Mouse (Mus musculus) frontal cortex, adult 2 months (tissue): ENCODE measurements at regions not wholly inside any gene's neighbourhood (a gene's known extent, or its start where the extent isn't known, plus 50 kb on each side); places are given as distances from the start of the nearest gene placed in this dataset.
"Not testable (repeated sequence)": the region's sequence is repeated elsewhere in the genome, so short reads cannot be mapped to it uniquely, and the experiment has no call there.

Source experiments
- DNase-seq, 2 experiments: peaks; one replicate each; pipeline ENCODE4 v3.0.0; 2022; ENCODE audit warnings: low spot score in 1 of 2; ENCODE audit errors: extremely low spot score in 1 of 2

GRCm38 (mm10) chr4:10296220-10296619 is 578.1 kb upstream of the 2610301B20Rik start:
- DNase-seq, result no peak

GRCm38 (mm10) chr4:10311886-10312285 is 562.4 kb upstream of the 2610301B20Rik start:
- DNase-seq, result no peak

- no peak for DNase-seq
These were observed 559.2 kb upstream of the 2610301B20Rik start for GRCm38 (mm10) chr4:10315144-10315543.

- DNase-seq, result no peak
These were observed 558.4 kb upstream of the 2610301B20Rik start for GRCm38 (mm10) chr4:10315875-10316274.

- no peak for DNase-seq
These were observed 530.2 kb upstream of the 2610301B20Rik start for GRCm38 (mm10) chr4:10344147-10344546.

GRCm38 (mm10) chr4:10351876-10352627 is 522.2 kb upstream of the 2610301B20Rik start:
- DNase-seq, result peak; percentile 24 to 60

- DNase-seq, result peak; percentile 38 to 67
These were observed 516.7 kb upstream of the 2610301B20Rik start for GRCm38 (mm10) chr4:10357572-10357971.

GRCm38 (mm10) chr4:10389790-10390189 is 484.5 kb upstream of the 2610301B20Rik start:
- DNase-seq, result no peak

GRCm38 (mm10) chr4:10397249-10397648 is 477.0 kb upstream of the 2610301B20Rik start:
- DNase-seq, result no peak

- DNase-seq, result no peak
These were observed 476.2 kb upstream of the 2610301B20Rik start for GRCm38 (mm10) chr4:10398075-10398474.

GRCm38 (mm10) chr4:10399649-10400048 is 474.6 kb upstream of the 2610301B20Rik start:
- DNase-seq, result no peak

GRCm38 (mm10) chr4:10402928-10403327 is 471.4 kb upstream of the 2610301B20Rik start:
- DNase-seq, result no peak

GRCm38 (mm10) chr4:10404438-10404837 is 469.9 kb upstream of the 2610301B20Rik start:
- DNase-seq, result no peak

GRCm38 (mm10) chr4:10405102-10405501 is 469.2 kb upstream of the 2610301B20Rik start:
- DNase-seq, result no peak

GRCm38 (mm10) chr4:10414274-10414673 is 460.0 kb upstream of the 2610301B20Rik start:
- no peak for DNase-seq

- DNase-seq, result peak in 1 of 2 experiments; percentile 26
These were observed 452.9 kb upstream of the 2610301B20Rik start for GRCm38 (mm10) chr4:10421354-10421753.

- DNase-seq, result no peak
These were observed 439.9 kb upstream of the 2610301B20Rik start for GRCm38 (mm10) chr4:10434438-10434837.

- not testable (repeated sequence) for DNase-seq
These were observed 434.4 kb upstream of the 2610301B20Rik start for GRCm38 (mm10) chr4:10439921-10440320.

GRCm38 (mm10) chr4:10459603-10460002 is 414.7 kb upstream of the 2610301B20Rik start:
- DNase-seq, result no peak

- no peak for DNase-seq
These were observed 393.4 kb upstream of the 2610301B20Rik start for GRCm38 (mm10) chr4:10480936-10481335.

GRCm38 (mm10) chr4:10508163-10508821 is 366.0 kb upstream of the 2610301B20Rik start:
- peak in 1 of 2 experiments; percentile 9 for DNase-seq

GRCm38 (mm10) chr4:10510013-10510412 is 364.3 kb upstream of the 2610301B20Rik start:
- no peak for DNase-seq
